Mouse (Mus musculus) hindbrain, embryonic 12.5 days (tissue): ENCODE measurements at regions not wholly inside any gene's neighbourhood (a gene's known extent, or its start where the extent isn't known, plus 50 kb on each side); places are given as distances from the start of the nearest gene placed in this dataset.

ENCODE experiments used
- ATAC-seq: fragments of 200-750 bp; cut with Nextera tagmentation; 2 replicates; pipeline ENCODE4 v1.8.0; 2017; ENCODE audit warnings: moderate TSS enrichment; ENCODE audit not compliant: low FRiP score
- H3K27ac ChIP-seq: fragments of 300-500 bp; sonication (generic); 2 replicates; pipeline ENCODE4 v1.5.1; 2016; ENCODE audit warnings: mild to moderate bottlenecking
- H3K27me3 ChIP-seq: fragments of 300-500 bp; sonication (generic); 2 replicates; pipeline ENCODE4 v1.6.1; 2016; ENCODE audit warnings: mild to moderate bottlenecking
- H3K36me3 ChIP-seq: fragments of 300-500 bp; sonication (generic); 2 replicates; pipeline ENCODE4 v1.6.1; 2016; ENCODE audit warnings: mild to moderate bottlenecking
- H3K4me1 ChIP-seq: fragments of 300-500 bp; sonication (generic); 2 replicates; pipeline ENCODE4 v1.6.1; 2016
- H3K4me2 ChIP-seq: fragments of 300-500 bp; sonication (generic); replicated peaks from 2 replicates; pipeline ENCODE4 v1.6.1; 2016; ENCODE audit warnings: mild to moderate bottlenecking
- H3K4me3 ChIP-seq: fragments of 300-500 bp; sonication (generic); 2 replicates; pipeline ENCODE4 v1.5.1; 2016; ENCODE audit warnings: mild to moderate bottlenecking
- H3K9ac ChIP-seq: fragments of 300-500 bp; sonication (generic); 2 replicates; pipeline ENCODE4 v1.6.1; 2016; ENCODE audit warnings: mild to moderate bottlenecking, moderate library complexity
- H3K9me3 ChIP-seq: fragments of 300-500 bp; sonication (generic); replicated peaks from 2 replicates; pipeline ENCODE4 v1.6.1; 2016; ENCODE audit warnings: mild to moderate bottlenecking
- WGBS: fragments of 180-500 bp; shearing (Covaris S2); methylation state at CpG from one replicate; pipeline ENCODE4 v1.1.7; 2016; 5-methylcytosine and 5-hydroxymethylcytosine counted together

DNA sequence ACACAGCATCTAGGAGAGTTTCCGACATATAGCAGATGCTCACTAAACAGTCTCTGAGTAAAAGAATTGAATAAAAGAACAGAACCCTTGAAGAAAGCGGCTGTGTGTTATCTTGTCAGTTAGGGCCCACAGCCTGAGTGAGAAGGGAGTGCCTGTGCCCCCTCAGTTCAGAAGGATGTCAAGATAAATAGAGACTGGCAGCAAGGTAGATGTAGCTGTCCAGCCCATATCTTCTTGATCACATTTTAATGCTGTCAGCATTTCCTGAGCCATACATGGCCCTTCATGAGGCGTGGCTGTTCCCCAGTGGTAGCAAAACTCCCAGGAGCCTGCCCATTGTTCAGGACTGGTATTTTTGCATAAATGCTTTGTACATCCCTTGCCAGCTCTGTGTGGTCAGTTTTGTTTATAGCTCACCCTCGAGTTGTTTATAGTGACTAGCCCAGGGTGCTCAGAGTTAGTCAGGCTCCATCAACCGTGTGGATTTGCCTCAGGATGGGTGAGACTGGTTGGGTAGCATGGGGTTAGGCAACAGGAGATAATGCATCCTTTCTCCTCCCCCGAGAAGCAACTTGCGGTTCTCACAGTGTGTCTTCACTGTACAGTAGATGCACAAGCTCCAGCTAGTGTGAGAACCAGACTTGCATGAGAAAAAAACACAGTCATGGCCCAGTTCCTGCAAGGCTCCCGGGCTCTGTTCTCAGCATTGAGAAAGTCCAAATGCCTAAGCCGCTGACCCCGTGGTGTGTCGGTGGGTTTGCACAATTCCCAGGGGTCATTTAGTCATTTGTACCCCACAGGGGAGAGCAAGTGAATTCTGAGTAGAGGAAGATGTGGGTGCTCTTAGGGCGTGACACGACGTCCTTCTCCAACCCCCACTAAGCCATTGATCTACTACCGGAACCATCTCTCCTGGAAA lies 216.1 kb upstream of the Map3k1 start:
- H3K27ac ChIP-seq: no peak overlapping the region
- H3K4me1 ChIP-seq: peaks cover 5% of the 10 kb centered on the region
- H3K9me3 ChIP-seq: no peaks in the 10 kb centered on the region
- H3K27me3 ChIP-seq: no peaks in the 10 kb centered on the region
- no peak overlapping the region for H3K9ac ChIP-seq
- 84% methylated on average over 15 of the region's 15 CpGs for WGBS
- H3K4me3 ChIP-seq: no peak overlapping the region
- H3K4me2 ChIP-seq: no peak overlapping the region
- H3K36me3 ChIP-seq: no peaks in the 10 kb centered on the region
- ATAC-seq: no peak

DNA sequence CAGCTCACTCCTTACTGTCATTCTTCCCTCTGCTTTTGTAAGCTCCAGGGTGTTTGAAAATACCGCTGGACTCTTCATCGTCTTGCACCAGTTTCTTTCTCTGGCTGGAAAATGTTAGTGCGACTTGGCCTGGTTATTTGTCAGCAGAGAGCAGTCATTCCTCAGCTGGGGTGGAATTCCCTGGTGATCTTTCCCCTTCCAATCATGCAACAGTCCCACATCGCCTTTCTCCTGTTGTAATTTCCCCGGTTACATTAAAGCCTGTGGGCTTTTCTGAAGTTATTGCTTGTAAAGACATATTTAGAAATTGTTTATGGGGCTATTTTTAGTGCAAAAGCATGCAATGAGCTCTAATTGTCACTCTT lies 216.8 kb upstream of the Map3k1 start:
- Histone ChIP-seq H3K4me3 (no peak overlapping the region), H3K9ac (no peak overlapping the region), H3K36me3 (no peaks in the 10 kb centered on the region), H3K4me2 (no peak overlapping the region), H3K27me3 (no peaks in the 10 kb centered on the region), H3K4me1 (peaks cover 5% of the 10 kb centered on the region), H3K27ac (no peak overlapping the region), H3K9me3 (no peaks in the 10 kb centered on the region)
- no peak for ATAC-seq
- WGBS: 82% methylated on average over 5 of the region's 5 CpGs

DNA sequence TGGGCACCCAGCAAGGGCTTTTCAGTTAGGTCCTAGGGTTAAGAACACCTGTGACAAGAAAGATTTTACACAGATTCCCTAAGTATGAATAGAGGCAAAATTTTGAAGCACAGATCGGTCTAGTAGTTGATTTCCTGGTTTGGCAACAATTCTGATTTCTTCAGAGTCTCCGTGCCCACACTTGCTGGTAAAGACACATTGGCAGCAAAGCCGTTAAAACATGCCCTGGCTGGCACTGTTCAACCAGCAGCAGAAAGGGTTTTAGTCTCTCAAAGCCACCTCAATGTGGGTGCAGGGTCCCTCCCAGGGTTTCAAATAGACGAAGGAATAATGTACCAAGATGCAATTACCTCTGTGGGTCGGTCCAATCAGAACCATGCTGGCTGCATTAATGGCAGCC lies 218.9 kb upstream of the Map3k1 start:
- no peaks in the 10 kb centered on the region for H3K27me3 ChIP-seq
- no peaks in the 10 kb centered on the region for H3K9me3 ChIP-seq
- no peak overlapping the region for H3K4me3 ChIP-seq
- H3K36me3 ChIP-seq: no peaks in the 10 kb centered on the region
- H3K4me1 ChIP-seq: peaks cover 5% of the 10 kb centered on the region
- WGBS: 91% methylated on average over 5 of the region's 5 CpGs
- no peak for ATAC-seq
- H3K4me2 ChIP-seq: no peak overlapping the region
- H3K9ac ChIP-seq: no peak overlapping the region
- H3K27ac ChIP-seq: no peak overlapping the region

DNA sequence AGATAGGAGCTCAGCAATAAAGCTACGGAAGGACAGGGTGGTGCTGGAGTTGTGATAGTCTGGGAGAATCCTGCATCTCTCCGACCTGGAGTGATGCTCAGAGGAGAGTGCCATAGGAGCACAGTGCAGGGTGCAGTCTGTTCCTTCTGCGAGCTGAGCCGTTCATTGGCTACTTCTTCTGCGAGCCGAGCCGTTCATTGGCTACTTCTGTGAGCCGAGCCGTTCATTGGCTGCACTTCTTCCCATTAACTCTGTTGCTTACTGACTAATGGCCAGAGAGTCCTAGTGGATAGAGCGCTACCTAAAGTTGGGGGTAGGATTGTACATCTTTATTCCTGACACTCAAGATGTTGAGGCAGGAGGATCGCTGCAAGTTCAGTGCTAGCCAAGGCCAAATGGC lies 222.3 kb upstream of the Map3k1 start:
- 83% methylated on average over 11 of the region's 11 CpGs for WGBS
- no peak for ATAC-seq
- no peak overlapping the region for H3K4me2 ChIP-seq
- H3K9me3 ChIP-seq: no peaks in the 10 kb centered on the region
- no peaks in the 10 kb centered on the region; the same call in 1 of the 2 replicates for H3K27me3 ChIP-seq
- H3K27ac ChIP-seq: no peak overlapping the region
- H3K9ac ChIP-seq: no peak overlapping the region
- H3K36me3 ChIP-seq: no peaks in the 10 kb centered on the region
- H3K4me3 ChIP-seq: no peak overlapping the region
- no peaks in the 10 kb centered on the region for H3K4me1 ChIP-seq

- H3K9me3 ChIP-seq: no peaks in the 10 kb centered on the region
- no peak overlapping the region for H3K4me2 ChIP-seq
- ATAC-seq: no peak
- H3K36me3 ChIP-seq: no peaks in the 10 kb centered on the region
- no peak overlapping the region for H3K27ac ChIP-seq
- no peak overlapping the region for H3K4me3 ChIP-seq
- H3K4me1 ChIP-seq: no peaks in the 10 kb centered on the region
- no peaks in the 10 kb centered on the region; the same call in 1 of the 2 replicates for H3K27me3 ChIP-seq
- WGBS: 92% methylated on average over 24 of the region's 24 CpGs
- no peak overlapping the region for H3K9ac ChIP-seq
These were observed 223.0 kb upstream of the Map3k1 start for GRCm38 (mm10) chr13:112031631-112032320.

DNA sequence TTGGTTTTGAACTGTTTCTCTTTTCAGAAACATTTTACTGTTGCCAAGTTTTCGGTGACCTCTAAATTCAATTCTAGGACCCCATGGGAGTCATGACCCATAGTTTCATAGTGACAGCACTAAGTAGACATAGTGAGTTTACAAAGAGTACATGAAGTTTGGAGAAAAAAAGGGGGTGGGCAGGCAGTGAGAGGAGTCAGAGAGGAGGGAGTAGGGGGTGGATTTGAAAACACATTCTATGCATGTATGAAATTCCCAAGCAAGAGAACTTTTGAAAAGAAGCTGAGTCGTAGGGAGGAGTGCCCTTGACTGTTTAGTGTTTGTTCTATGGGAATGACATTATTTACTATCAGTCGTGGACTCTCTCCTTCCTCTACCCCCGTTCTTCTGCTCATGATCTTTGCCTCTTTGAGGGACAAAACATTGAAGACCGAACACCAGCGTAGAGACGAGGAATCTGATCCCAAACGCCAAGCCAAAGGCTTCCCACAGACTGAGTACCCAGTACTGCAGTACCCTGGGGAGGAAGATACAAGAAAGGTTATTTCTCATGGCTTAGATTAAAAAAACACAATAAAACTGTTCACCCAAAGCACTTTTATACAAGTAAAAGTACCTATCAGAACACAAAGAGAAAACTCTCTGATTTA lies 229.1 kb upstream of the Map3k1 start:
- H3K27ac ChIP-seq: no peak overlapping the region
- no peak overlapping the region for H3K9ac ChIP-seq
- H3K4me1 ChIP-seq: no peaks in the 10 kb centered on the region
- no peaks in the 10 kb centered on the region; the same call in 1 of the 2 replicates for H3K27me3 ChIP-seq
- ATAC-seq: no peak
- H3K36me3 ChIP-seq: no peaks in the 10 kb centered on the region
- 81% methylated on average over 8 of the region's 8 CpGs for WGBS
- no peaks in the 10 kb centered on the region for H3K9me3 ChIP-seq
- H3K4me2 ChIP-seq: no peak overlapping the region
- no peak overlapping the region for H3K4me3 ChIP-seq

GRCm38 (mm10) chr13:112038556-112039304 lies 229.9 kb upstream of the Map3k1 start:
- WGBS: 93% methylated on average over 9 of the region's 9 CpGs
- H3K4me3 ChIP-seq: no peak overlapping the region
- no peak for ATAC-seq

DNA sequence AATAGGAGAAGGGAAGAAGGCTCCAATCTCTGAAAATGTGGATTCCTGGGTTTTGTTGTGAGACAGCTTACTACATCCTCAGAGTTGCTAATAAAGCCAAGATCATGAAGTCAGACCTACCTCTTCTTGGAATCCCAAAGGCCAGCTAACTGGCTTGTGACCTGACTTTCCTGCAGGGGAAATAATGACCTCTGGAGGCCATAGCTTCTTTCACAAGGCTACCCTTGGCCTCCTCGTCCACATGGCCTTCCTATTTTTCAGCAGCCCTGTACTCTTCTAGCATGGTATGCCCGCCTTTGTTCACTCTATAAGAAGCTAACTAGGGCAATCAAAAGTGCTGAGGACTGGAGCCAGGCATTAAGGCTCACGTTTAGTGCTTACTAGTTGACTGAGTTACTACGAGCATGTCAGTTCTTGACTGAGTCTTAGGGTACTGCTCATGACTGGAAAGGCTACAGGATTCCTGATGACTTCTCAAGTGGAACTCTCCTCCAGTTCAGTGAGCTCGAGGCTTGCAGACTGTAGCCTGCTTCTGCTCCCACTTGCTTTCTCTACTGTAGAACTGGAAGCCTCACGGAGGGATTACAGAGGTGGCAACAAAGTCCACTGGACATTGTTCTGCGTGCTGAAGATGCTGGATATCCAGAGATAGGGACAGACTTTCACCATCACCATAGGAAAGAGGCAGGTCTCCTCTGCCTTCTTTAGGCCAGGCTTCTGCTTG lies 230.8 kb upstream of the Map3k1 start:
- Histone ChIP-seq H3K4me1 (no peaks in the 10 kb centered on the region), H3K4me2 (no peak overlapping the region), H3K27me3 (no peaks in the 10 kb centered on the region; the same call in 1 of the 2 replicates), H3K9me3 (no peaks in the 10 kb centered on the region), H3K9ac (no peak overlapping the region), H3K27ac (no peak overlapping the region), H3K4me3 (no peak overlapping the region), H3K36me3 (no peaks in the 10 kb centered on the region)
- 81% methylated on average over 7 of the region's 7 CpGs for WGBS
- ATAC-seq: no peak

More at GRCm38 (mm10) chr13:112038556-112039304, 229.9 kb upstream of the Map3k1 start:
- Histone ChIP-seq H3K27ac (no peak overlapping the region), H3K9ac (no peak overlapping the region), H3K4me2 (no peak overlapping the region), H3K9me3 (no peaks in the 10 kb centered on the region), H3K36me3 (no peaks in the 10 kb centered on the region), H3K27me3 (no peaks in the 10 kb centered on the region; the same call in 1 of the 2 replicates), H3K4me1 (no peaks in the 10 kb centered on the region)

DNA sequence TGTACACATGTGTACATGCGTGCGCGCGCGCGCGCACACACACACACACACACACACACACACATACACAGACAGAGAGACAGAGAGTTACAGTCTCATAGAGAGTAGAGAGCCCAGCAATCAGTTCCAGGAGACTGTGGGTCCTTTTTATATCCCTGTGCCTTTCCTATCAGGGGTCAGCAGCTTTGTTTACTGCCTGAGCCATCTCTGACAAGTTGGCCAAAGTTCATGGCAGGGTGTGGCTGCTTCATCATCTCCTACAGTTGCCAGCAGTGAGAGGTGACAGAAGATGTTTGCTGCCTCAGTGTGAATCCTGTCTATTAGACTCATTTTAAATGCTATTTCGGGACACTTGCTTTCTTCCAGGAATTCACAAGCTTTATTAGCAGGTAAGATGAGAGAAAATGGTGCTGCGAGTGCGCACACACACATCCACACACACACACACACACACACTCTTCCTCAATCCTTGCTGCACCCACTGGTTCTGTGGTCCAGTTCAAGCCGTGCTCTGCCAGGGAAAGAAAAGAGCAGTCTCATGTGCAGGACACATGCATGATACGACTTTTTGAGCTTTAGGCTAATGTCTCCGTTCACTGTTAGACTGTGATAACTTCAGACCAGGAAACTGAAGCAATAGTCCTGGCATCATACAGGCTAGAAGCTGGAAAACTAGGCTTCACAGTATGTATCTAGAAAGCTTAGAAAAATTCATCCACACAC lies 234.9 kb upstream of the Map3k1 start:
- Histone ChIP-seq H3K9me3 (no peaks in the 10 kb centered on the region), H3K27ac (no peak overlapping the region), H3K4me1 (no peaks in the 10 kb centered on the region), H3K4me2 (no peak overlapping the region), H3K4me3 (no peak overlapping the region), H3K27me3 (no peaks in the 10 kb centered on the region), H3K36me3 (no peaks in the 10 kb centered on the region), H3K9ac (no peak overlapping the region)
- ATAC-seq: no peak
- 96% methylated on average over 13 of the region's 13 CpGs for WGBS

DNA sequence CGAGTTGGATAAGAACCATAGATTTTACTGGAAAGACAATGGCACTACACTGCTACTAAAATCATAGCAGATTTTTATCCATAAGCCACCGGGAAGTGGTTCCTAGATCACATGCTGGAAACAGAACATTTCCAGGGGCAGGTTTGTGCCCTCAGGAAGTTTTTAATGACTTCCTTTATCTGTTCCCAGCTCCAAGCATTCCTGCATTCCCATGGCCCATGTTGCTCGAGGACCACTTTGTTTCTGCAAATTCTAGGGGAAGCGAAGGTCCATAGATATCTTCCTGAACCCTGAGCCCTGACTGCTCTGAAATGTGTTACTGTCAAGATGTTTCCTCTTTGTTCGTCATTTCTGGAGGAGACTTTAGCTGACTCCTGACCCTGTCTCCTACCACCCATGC lies 235.6 kb upstream of the Map3k1 start:
- H3K4me1 ChIP-seq: no peaks in the 10 kb centered on the region
- no peaks in the 10 kb centered on the region for H3K27me3 ChIP-seq
- H3K36me3 ChIP-seq: no peaks in the 10 kb centered on the region
- no peak for ATAC-seq
- H3K9me3 ChIP-seq: no peaks in the 10 kb centered on the region
- WGBS: 78% methylated on average over 5 of the region's 5 CpGs
- no peak overlapping the region for H3K4me2 ChIP-seq
- H3K9ac ChIP-seq: no peak overlapping the region
- H3K27ac ChIP-seq: no peak overlapping the region
- no peak overlapping the region for H3K4me3 ChIP-seq
